Mouse (Mus musculus) forebrain, embryonic 11.5 days (tissue): ENCODE measurements around the gene Hydin. TPM values are rescaled to one million over a fixed set of nuclear protein-coding genes. Genes with fewer than 3 reads are reported as not detected.

Experiments used
- ATAC-seq: fragments of 200-750 bp; cut with Nextera tagmentation; replicated peaks from 2 replicates; pipeline ENCODE4 v1.8.0; 2017; ENCODE audit warnings: moderate TSS enrichment; ENCODE audit not compliant: low FRiP score
- DNase-seq: peaks from one replicate; pipeline ENCODE4 v3.0.0-alpha.2; 2017; ENCODE audit warnings: low spot score
- H3K27ac ChIP-seq: fragments of 300-500 bp; sonication (generic); 2 replicates; pipeline ENCODE4 v1.5.1; 2014; ENCODE audit warnings: low read depth, low read length
- H3K27me3 ChIP-seq: fragments of 300-500 bp; sonication (generic); 2 replicates; pipeline ENCODE4 v1.6.1; 2014; ENCODE audit warnings: mild to moderate bottlenecking, low read length, mixed read lengths; ENCODE audit not compliant: control insufficient read depth, insufficient read depth
- H3K36me3 ChIP-seq: fragments of 300-500 bp; sonication (generic); 2 replicates; pipeline ENCODE4 v1.6.1; 2014; ENCODE audit warnings: mild to moderate bottlenecking, low read length, moderate library complexity, mixed read lengths; ENCODE audit not compliant: control insufficient read depth, insufficient read depth
- H3K4me1 ChIP-seq: fragments of 300-500 bp; sonication (generic); replicated peaks from 2 replicates; pipeline ENCODE4 v1.6.1; 2014; ENCODE audit warnings: low read length, mixed read lengths; ENCODE audit not compliant: control insufficient read depth, insufficient read depth
- H3K4me2 ChIP-seq: fragments of 300-500 bp; sonication (generic); 2 replicates; pipeline ENCODE4 v1.6.1; 2014; ENCODE audit warnings: low read depth, mild to moderate bottlenecking, low read length, moderate library complexity, mixed read lengths; ENCODE audit not compliant: severe bottlenecking
- H3K4me3 ChIP-seq: fragments of 300-500 bp; sonication (generic); 2 replicates; pipeline ENCODE4 v1.5.1; 2014; ENCODE audit warnings: low read depth, low read length
- H3K9ac ChIP-seq: fragments of 300-500 bp; sonication (generic); 2 replicates; pipeline ENCODE4 v1.6.1; 2014; ENCODE audit warnings: low read length
- H3K9me3 ChIP-seq: fragments of 300-500 bp; sonication (generic); 2 replicates; pipeline ENCODE4 v1.6.1; 2016; ENCODE audit warnings: low read length, mixed read lengths; ENCODE audit not compliant: control insufficient read depth
- WGBS: fragments of 180-500 bp; shearing (Covaris S2); extraction: QIAGEN DNeasy Blood & Tissue Kit; methylation state at CpG from one replicate; pipeline ENCODE4 v1.1.7; 2014; 5-methylcytosine and 5-hydroxymethylcytosine counted together
- polyA plus RNA-seq: library from polyadenylated mRNA; unstranded; fragments of >200 nt; fragmentation: Nextera tagmentation; extraction: Ambion mirVana; gene quantifications from 2 replicates; pipeline ENCODE4 v1.2.1, GENCODE M21; 2014

The Hydin gene
- polyA plus RNA-seq, 1 experiment from 2014 or later: 0.15 TPM

GRCm38 (mm10) chr8:110644422-110644821, 377.6 kb downstream of the Hydin start:
- DNase-seq (no peak), ATAC-seq (no peak)
- no peak overlapping the region for H3K4me2 ChIP-seq
- no peaks in the 10 kb centered on the region for H3K27me3 ChIP-seq
- no peaks in the 10 kb centered on the region; the same call in 1 of the 2 replicates for H3K36me3 ChIP-seq
- H3K9ac ChIP-seq: no peak overlapping the region
- no peaks in the 10 kb centered on the region for H3K9me3 ChIP-seq
- H3K4me1 ChIP-seq: no peaks in the 10 kb centered on the region
- no peak overlapping the region for H3K27ac ChIP-seq
- WGBS: 86% methylated on average over 4 of the region's 4 CpGs
- H3K4me3 ChIP-seq: no peak overlapping the region

GRCm38 (mm10) chr8:110644901-110645300, 378.1 kb downstream of the Hydin start:
- Histone ChIP-seq H3K9ac (no peak overlapping the region), H3K4me3 (no peak overlapping the region), H3K36me3 (no peaks in the 10 kb centered on the region; the same call in 1 of the 2 replicates), H3K9me3 (no peaks in the 10 kb centered on the region), H3K4me2 (no peak overlapping the region), H3K27me3 (no peaks in the 10 kb centered on the region), H3K27ac (no peak overlapping the region), H3K4me1 (no peaks in the 10 kb centered on the region)
- 85% methylated on average over 2 of the region's 2 CpGs for WGBS
- DNase-seq (no peak), ATAC-seq (no peak)

- no peak overlapping the region for H3K4me2 ChIP-seq
- no peak overlapping the region for H3K4me3 ChIP-seq
- H3K36me3 ChIP-seq: no peaks in the 10 kb centered on the region; the same call in 1 of the 2 replicates
- no peak overlapping the region for H3K9ac ChIP-seq
- no peaks in the 10 kb centered on the region for H3K4me1 ChIP-seq
- DNase-seq (no peak), ATAC-seq (no peak)
- no peak overlapping the region for H3K27ac ChIP-seq
- H3K9me3 ChIP-seq: no peaks in the 10 kb centered on the region
- H3K27me3 ChIP-seq: no peaks in the 10 kb centered on the region
- 97% methylated on average over 3 of the region's 3 CpGs for WGBS
These were observed 378.6 kb downstream of the Hydin start for GRCm38 (mm10) chr8:110645340-110645739.

DNA sequence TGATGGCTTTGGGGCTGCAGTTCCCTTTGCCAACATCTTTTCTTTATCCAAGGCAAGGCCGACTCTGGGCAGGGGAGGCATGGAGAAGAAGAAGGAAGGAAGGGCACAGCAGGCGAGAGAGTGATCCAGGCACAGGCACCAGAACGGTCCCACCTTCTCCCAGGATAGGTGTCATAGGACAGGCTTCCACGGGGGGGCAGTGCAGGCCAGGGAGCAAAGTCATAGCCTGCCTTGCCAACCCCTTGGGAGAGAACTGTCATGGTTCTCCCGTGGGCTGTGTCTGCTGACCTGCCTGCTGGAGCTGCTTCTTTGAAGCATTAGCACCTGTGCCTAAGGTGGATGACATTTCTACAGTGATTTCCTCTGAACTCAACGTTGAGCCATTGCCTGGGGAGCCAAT, 379.3 kb downstream of the Hydin start:
- Histone ChIP-seq H3K27ac (no peak overlapping the region), H3K9me3 (no peaks in the 10 kb centered on the region), H3K4me1 (no peaks in the 10 kb centered on the region), H3K27me3 (no peaks in the 10 kb centered on the region), H3K36me3 (no peaks in the 10 kb centered on the region; the same call in 1 of the 2 replicates), H3K4me3 (no peak overlapping the region), H3K9ac (no peak overlapping the region), H3K4me2 (no peak overlapping the region)
- ATAC-seq (peak; percentile 66; the same call in 1 of the 2 replicates), DNase-seq (peak; percentile 77)
- WGBS: 34% methylated on average over 6 of the region's 6 CpGs

GRCm38 (mm10) chr8:110648577-110648976, 381.8 kb downstream of the Hydin start:
- ATAC-seq (no peak), DNase-seq (no peak)
- H3K4me3 ChIP-seq: no peak overlapping the region
- no peaks in the 10 kb centered on the region for H3K27me3 ChIP-seq
- H3K36me3 ChIP-seq: no peaks in the 10 kb centered on the region; the same call in 1 of the 2 replicates
- no peak overlapping the region for H3K27ac ChIP-seq
- no peaks in the 10 kb centered on the region for H3K4me1 ChIP-seq
- no peak overlapping the region for H3K4me2 ChIP-seq
- no peak overlapping the region for H3K9ac ChIP-seq
- H3K9me3 ChIP-seq: no peaks in the 10 kb centered on the region
- 95% methylated on average over 3 of the region's 3 CpGs for WGBS

DNA sequence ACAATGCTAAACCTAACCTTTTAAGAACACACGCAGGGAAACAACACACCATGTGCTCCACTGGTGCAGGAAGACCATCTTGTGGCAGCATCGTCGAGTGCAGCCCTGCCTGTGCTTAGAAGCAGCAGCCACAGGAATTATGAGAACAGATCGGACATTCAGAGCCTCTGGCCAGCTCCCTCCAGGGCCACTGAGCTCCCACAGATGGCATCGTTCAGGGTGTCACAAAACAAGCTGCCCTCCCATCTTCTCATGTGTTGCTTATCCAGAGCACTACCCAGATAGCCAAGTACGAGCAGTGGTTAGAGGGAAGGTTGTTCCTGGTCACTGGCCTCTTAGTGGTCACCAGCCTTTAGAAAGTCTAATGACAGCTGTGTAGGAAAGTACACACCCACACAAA, 382.5 kb downstream of the Hydin start:
- H3K27ac ChIP-seq: no peak overlapping the region
- H3K4me1 ChIP-seq: no peaks in the 10 kb centered on the region
- WGBS: 93% methylated on average over 6 of the region's 6 CpGs
- ATAC-seq (no peak), DNase-seq (no peak)
- H3K9me3 ChIP-seq: no peaks in the 10 kb centered on the region
- H3K4me3 ChIP-seq: no peak overlapping the region
- H3K9ac ChIP-seq: no peak overlapping the region
- H3K27me3 ChIP-seq: no peaks in the 10 kb centered on the region
- H3K4me2 ChIP-seq: no peak overlapping the region
- H3K36me3 ChIP-seq: no peaks in the 10 kb centered on the region; the same call in 1 of the 2 replicates

GRCm38 (mm10) chr8:110650838-110651237, 384.1 kb downstream of the Hydin start:
- Histone ChIP-seq H3K4me3 (no peak overlapping the region), H3K9ac (no peak overlapping the region), H3K4me1 (no peaks in the 10 kb centered on the region), H3K27me3 (no peaks in the 10 kb centered on the region), H3K27ac (no peak overlapping the region), H3K4me2 (no peak overlapping the region), H3K36me3 (no peaks in the 10 kb centered on the region; the same call in 1 of the 2 replicates), H3K9me3 (no peaks in the 10 kb centered on the region)
- DNase-seq (no peak), ATAC-seq (no peak)
- 90% methylated on average over 9 of the region's 9 CpGs for WGBS

DNA sequence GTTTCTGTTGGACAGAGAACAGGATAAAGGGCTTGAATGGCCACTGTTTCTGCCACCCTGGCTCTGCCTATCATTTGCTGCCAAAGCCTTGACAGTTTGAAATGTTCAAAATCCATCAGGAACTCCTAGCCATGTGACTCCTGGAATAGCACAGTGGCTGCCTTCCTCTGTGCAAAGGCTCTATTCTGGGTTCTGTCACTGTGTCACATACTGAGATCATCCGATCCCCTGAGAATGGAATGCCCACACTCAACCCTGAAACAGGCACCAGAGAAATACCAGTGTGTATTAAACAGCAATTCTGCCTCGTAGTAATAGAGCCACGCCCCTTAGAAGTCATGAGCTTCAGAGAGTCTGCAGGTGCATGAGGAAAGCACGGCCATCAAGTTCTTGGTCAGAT, 385.1 kb downstream of the Hydin start:
- ATAC-seq: no peak
- no peak for DNase-seq

More for the DNA sequence above, 385.1 kb downstream of the Hydin start:
- H3K36me3 ChIP-seq: no peaks in the 10 kb centered on the region; the same call in 1 of the 2 replicates
- H3K9ac ChIP-seq: no peak overlapping the region
- H3K4me2 ChIP-seq: no peak overlapping the region
- no peaks in the 10 kb centered on the region for H3K4me1 ChIP-seq
- no peaks in the 10 kb centered on the region for H3K27me3 ChIP-seq
- no peak overlapping the region for H3K27ac ChIP-seq
- WGBS: 86% methylated on average over 4 of the region's 4 CpGs
- H3K9me3 ChIP-seq: no peaks in the 10 kb centered on the region
- no peak overlapping the region for H3K4me3 ChIP-seq
